Mouse (Mus musculus): Measurements from ENCODE around the gene Cyb5b. TPM values are rescaled to one million over a fixed set of nuclear protein-coding genes. Genes with fewer than 3 reads are reported as not detected.
"Not testable (repeated sequence)": the region's sequence is repeated elsewhere in the genome, so short reads cannot be mapped to it uniquely, and the experiment has no call there.

Gene Cyb5b
- polyA plus RNA-seq, 1 experiment from 2014 or later, result 96.6 TPM

DNA sequence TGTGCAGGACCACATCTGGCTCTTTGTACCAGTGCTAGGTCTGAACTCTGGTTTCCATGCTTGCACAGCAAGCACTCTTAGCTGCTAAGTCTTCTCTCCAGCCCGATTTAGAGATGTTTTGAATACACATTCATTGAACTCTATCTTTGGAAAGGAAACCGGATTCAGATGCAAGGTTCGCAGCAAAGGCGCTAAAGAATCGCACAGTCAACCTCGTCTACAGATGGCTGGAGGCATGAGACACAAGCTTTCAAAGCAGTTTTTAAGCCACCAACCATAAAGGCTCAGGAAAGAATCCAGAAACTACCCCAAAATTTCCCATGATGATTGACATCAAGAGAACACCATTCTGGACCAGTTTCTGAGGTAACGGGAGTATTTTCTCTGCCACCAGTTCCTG is 61.6 kb downstream of the Cyb5b start:
- no peaks in the 10 kb centered on the region for H3K9me3 ChIP-seq
- no peaks in the 10 kb centered on the region for H3K36me3 ChIP-seq
- WGBS, result 93% methylated on average over 7 of the region's 7 CpGs
- H3K27me3 ChIP-seq, result no peaks in the 10 kb centered on the region
- H3K9ac ChIP-seq (replicated peaks), result no peak overlapping the region
- no peaks in the 10 kb centered on the region for H3K4me1 ChIP-seq (replicated peaks)
- no peak overlapping the region for H3K27ac ChIP-seq
- H3K4me3 ChIP-seq (replicated peaks), result no peak overlapping the region
- H3K4me2 ChIP-seq, result no peak overlapping the region
- no peak for ATAC-seq (ENCODE audit: insufficient number of reproducible peaks, insufficient read depth, low FRiP score, low TSS enrichment, low read depth)

DNA sequence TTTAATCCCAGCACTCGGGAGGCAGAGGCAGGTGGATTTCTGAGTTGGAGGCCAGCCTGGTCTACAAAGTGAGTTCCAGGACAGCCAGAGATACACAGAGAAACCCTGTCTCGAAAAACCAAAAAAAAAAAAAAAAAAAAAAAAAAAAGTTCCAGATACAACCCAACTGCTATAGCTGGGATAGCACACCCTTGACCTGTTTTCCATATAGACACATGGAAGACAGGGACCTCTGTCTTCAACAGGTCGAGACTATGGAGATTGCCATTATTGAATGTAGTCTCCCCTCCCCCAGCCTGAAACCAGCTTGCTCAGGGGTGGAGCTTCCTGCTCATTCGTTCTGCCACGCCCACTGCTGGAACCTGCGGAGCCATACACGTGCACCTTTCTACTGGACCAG is 66.8 kb downstream of the Cyb5b start:
- H3K4me3 ChIP-seq (replicated peaks); H3K27ac ChIP-seq; ATAC-seq (ENCODE audit: insufficient number of reproducible peaks, insufficient read depth, low FRiP score, low TSS enrichment, low read depth); H3K4me2 ChIP-seq; H3K9ac ChIP-seq (replicated peaks); H3K36me3 ChIP-seq; H3K4me1 ChIP-seq (replicated peaks); H3K9me3 ChIP-seq; H3K27me3 ChIP-seq: not testable (repeated sequence)
- WGBS, result 71% methylated on average over 7 of the region's 7 CpGs

DNA sequence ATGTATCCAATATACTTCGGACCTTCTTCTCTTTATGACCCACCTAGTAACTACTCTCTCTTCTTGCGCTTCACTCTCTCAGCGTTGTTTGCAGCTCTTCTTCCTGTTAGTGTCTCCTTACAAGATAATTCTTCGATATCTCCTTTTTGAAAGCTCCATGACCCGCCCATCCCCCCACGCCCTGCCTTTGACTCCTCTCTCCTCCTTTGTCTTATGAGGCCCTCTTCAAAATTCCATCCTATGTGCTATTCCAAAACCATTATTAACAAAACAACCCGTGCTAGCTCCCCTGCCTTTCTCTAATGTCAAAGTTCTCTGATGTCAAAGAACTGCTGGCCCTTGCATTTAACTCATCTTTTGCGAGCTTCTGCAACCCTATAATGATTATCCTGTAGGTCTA is 67.7 kb downstream of the Cyb5b start:
- H3K4me2 ChIP-seq, result no peak overlapping the region
- no peaks in the 10 kb centered on the region for H3K27me3 ChIP-seq
- 89% methylated on average over 8 of the region's 8 CpGs for WGBS
- ATAC-seq (ENCODE audit: insufficient number of reproducible peaks, insufficient read depth, low FRiP score, low TSS enrichment, low read depth), result no peak
- no peaks in the 10 kb centered on the region for H3K36me3 ChIP-seq
- H3K4me1 ChIP-seq (replicated peaks), result peaks cover 7% of the 10 kb centered on the region; the same call in 1 of the 2 replicates
- H3K9me3 ChIP-seq, result no peaks in the 10 kb centered on the region
- no peak overlapping the region for H3K9ac ChIP-seq (replicated peaks)
- H3K27ac ChIP-seq, result no peak overlapping the region
- no peak overlapping the region for H3K4me3 ChIP-seq (replicated peaks)

DNA sequence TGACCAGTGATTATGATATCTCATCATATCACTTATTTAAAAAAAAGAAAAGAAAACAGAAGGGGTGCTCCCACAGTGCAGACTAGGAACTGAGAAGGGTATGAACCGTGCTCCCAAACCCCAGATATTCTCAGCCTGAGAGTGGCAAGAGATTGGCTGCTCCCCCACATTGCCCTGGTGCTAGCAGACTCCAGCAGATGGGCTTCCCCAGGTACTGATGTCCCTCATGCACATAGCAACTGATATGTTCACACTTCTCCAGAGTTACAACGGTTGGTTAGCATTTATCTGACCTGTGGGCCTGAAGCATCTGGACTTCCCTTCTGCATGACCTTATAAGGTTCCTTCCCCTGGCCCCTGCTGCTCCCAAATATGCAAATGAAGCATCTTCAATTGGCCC is 68.6 kb downstream of the Cyb5b start:
- H3K4me1 ChIP-seq (replicated peaks), result peaks cover 7% of the 10 kb centered on the region; the same call in 1 of the 2 replicates
- no peaks in the 10 kb centered on the region for H3K36me3 ChIP-seq
- no peaks in the 10 kb centered on the region for H3K27me3 ChIP-seq
- H3K9ac ChIP-seq (replicated peaks), result no peak overlapping the region
- no peak for ATAC-seq (ENCODE audit: insufficient number of reproducible peaks, insufficient read depth, low FRiP score, low TSS enrichment, low read depth)
- no peak overlapping the region for H3K4me3 ChIP-seq (replicated peaks)
- H3K9me3 ChIP-seq, result no peaks in the 10 kb centered on the region
- no peak overlapping the region for H3K27ac ChIP-seq
- no peak overlapping the region for H3K4me2 ChIP-seq
- WGBS, result 76% methylated on average over 2 of the region's 2 CpGs

DNA sequence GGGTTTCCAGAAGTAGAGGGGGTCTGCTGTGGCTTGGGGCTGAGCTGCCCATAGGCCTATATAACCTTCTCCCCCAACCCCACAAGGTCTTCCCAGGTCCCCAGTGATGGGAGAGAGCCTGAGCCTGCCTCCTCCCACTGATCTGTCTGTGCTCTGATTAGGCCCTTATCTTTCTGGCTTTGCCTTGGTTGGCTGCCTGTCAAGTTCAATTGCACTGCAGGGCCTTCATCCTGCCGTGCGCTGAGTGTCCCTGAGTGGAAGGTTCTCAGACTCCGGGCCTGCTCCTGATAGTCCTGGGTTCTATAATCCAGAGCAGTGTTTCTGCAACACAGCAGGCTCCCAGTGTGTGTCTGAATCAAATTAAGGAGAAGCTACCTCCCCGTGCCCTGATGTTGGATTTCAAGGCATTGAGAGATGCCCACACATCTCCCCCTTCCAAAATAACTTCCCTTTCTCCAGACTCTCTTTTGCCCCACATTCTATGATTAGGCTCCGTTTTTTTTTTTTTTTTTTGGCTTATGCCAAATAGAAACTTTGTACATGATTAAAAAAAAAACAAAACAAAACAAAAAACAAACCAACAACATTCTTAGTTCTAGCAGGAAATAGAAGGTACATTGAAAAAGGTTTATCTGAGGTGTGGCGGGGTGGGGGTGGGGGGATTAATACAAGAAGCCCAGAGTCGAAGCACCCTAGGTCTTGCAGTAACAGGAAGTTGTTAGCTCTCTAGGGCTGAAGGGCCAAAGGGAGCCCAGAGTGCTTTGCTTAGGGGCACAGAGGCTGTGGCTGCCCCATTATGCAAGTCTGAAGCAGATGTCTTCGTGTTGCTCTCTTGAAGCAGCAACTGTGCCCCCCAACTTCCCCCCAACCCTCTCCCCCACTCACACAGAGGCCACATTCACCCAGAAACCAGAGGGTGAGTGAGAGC is 71.7 kb downstream of the Cyb5b start:
- no peak for ATAC-seq (ENCODE audit: insufficient number of reproducible peaks, insufficient read depth, low FRiP score, low TSS enrichment, low read depth)
- Histone ChIP-seq H3K27ac (peak overlapping the region; percentile 29; the same call in 1 of the 2 replicates), H3K4me1 (replicated peaks) (peaks cover 7% of the 10 kb centered on the region; the same call in 1 of the 2 replicates), H3K4me3 (replicated peaks) (no peak overlapping the region), H3K27me3 (no peaks in the 10 kb centered on the region), H3K9me3 (0 out of 2 replicates have a peak, but pooled peaks cover 4% of the 10 kb centered on the region), H3K36me3 (no peaks in the 10 kb centered on the region), H3K4me2 (no peak overlapping the region), H3K9ac (replicated peaks) (no peak overlapping the region)
- WGBS, result 36% methylated on average over 8 of the region's 8 CpGs

DNA sequence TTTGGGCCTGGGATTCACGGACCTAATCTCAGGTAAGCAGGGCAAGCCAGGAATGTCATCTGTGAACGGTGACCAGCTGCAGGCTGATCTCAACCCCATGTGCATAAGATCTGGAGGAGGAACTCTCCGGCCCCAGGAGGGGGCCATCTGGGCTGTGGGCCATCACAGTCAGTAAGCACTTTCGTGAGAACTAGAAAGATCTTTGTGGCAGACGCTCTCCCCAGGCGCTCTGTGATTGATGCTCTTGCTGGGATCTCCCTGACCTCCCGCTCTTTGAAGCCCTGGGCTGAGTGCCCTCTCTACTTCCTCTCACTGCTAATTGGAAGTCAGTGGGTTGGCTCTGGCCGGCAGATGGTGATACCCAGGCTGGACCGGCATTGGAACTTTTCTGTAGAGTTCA is 75.7 kb downstream of the Cyb5b start:
- no peak overlapping the region for H3K4me3 ChIP-seq (replicated peaks)
- no peak overlapping the region for H3K27ac ChIP-seq
- H3K4me2 ChIP-seq, result no peak overlapping the region
- H3K9ac ChIP-seq (replicated peaks), result no peak overlapping the region
- no peaks in the 10 kb centered on the region for H3K36me3 ChIP-seq
- H3K27me3 ChIP-seq, result no peaks in the 10 kb centered on the region
- H3K4me1 ChIP-seq (replicated peaks), result peaks cover 7% of the 10 kb centered on the region; the same call in 1 of the 2 replicates
- WGBS, result 10% methylated on average over 9 of the region's 9 CpGs
- ATAC-seq (ENCODE audit: insufficient number of reproducible peaks, insufficient read depth, low FRiP score, low TSS enrichment, low read depth), result no peak
- H3K9me3 ChIP-seq, result 0 out of 2 replicates have a peak, but pooled peaks cover 4% of the 10 kb centered on the region

DNA sequence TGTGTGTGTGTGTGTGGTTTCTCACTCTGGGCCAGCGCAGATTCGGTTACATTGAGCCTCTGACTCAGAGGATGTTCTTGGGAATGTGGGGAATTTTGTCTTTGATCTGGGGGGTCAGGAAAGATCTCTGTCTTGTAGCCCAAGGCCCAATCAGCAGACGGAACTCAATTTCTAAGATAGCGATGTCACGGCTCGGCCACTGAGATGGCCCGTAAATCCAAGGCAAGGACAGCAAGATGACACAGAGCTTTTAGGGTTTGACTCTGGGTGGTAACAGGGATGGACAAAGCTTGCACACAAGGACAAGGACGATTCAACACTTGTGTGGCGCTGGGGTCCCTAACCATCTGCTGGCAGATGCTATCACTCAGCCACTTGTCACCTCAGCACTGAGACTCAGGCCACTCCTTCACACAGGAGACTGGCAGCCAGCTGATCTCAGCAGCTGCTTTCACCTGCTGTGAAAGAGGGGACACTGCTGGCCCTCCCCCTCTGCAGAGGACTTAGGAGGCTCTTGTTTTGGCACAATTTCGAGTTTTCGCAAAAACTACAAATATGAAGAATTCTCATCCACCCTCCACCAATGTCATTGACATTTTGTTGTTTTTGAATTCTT is 76.7 kb downstream of the Cyb5b start:
- no peaks in the 10 kb centered on the region for H3K27me3 ChIP-seq
- 30% methylated on average over 11 of the region's 11 CpGs for WGBS
- H3K4me3 ChIP-seq (replicated peaks), result no peak overlapping the region
- no peak overlapping the region for H3K27ac ChIP-seq
- H3K9me3 ChIP-seq, result 0 out of 2 replicates have a peak, but pooled peaks cover 4% of the 10 kb centered on the region
- H3K36me3 ChIP-seq, result no peaks in the 10 kb centered on the region
- H3K4me2 ChIP-seq, result no peak overlapping the region
- peaks cover 4% of the 10 kb centered on the region; the same call in 1 of the 2 replicates for H3K4me1 ChIP-seq (replicated peaks)
- H3K9ac ChIP-seq (replicated peaks), result no peak overlapping the region
- ATAC-seq (ENCODE audit: insufficient number of reproducible peaks, insufficient read depth, low FRiP score, low TSS enrichment, low read depth), result no peak

DNA sequence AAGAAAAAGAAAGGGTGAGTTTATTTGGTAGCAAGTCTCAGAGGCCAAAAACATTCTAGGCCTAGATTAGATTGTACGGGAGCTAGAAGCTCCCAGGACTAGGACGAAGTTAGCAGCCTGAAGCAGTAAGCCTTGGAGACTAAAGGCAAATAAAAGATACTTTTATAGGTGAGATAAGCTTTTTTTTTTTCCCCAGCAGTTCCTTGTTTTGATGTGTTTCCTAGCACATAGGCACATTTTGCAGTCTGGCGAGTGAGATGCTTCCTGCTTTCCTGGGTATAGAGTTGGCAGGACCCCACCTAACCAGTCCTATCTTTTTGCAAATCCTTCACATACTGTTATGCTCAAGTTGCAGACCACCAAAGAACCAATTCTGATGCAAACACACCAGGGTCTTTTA is 82.8 kb downstream of the Cyb5b start:
- no peak overlapping the region for H3K9ac ChIP-seq (replicated peaks)
- no peaks in the 10 kb centered on the region for H3K4me1 ChIP-seq (replicated peaks)
- 90% methylated on average over 3 of the region's 3 CpGs for WGBS
- H3K27me3 ChIP-seq, result no peaks in the 10 kb centered on the region
- no peak overlapping the region for H3K4me3 ChIP-seq (replicated peaks)
- ATAC-seq (ENCODE audit: insufficient number of reproducible peaks, insufficient read depth, low FRiP score, low TSS enrichment, low read depth), result no peak
- peaks cover 6% of the 10 kb centered on the region; the same call in 1 of the 2 replicates for H3K9me3 ChIP-seq
- H3K27ac ChIP-seq, result no peak overlapping the region
- H3K4me2 ChIP-seq, result no peak overlapping the region
- no peaks in the 10 kb centered on the region for H3K36me3 ChIP-seq

DNA sequence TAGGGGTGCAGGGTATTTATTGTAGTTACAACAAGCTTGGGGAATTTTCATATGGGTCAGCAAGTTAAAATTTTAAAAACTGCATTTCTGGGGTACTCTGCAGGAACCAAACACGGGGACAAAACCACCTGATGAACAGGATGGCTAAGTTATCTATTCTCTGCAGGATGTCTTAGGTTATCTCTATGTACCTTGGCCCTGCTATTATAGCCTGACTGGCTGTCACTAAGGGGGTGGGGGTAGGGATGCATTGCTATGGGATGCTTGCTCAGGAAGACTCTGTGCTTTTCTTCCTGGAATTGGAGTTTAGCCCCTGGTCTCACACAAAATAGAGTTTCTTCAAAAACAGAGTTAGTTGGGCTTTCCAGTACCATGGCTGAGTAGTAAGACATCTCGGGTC is 83.3 kb downstream of the Cyb5b start:
- Histone ChIP-seq H3K4me3 (replicated peaks) (no peak overlapping the region), H3K4me2 (no peak overlapping the region), H3K27me3 (no peaks in the 10 kb centered on the region), H3K4me1 (replicated peaks) (no peaks in the 10 kb centered on the region), H3K36me3 (no peaks in the 10 kb centered on the region), H3K9me3 (peaks cover 6% of the 10 kb centered on the region; the same call in 1 of the 2 replicates), H3K9ac (replicated peaks) (no peak overlapping the region), H3K27ac (no peak overlapping the region)
- ATAC-seq (ENCODE audit: insufficient number of reproducible peaks, insufficient read depth, low FRiP score, low TSS enrichment, low read depth), result no peak
- 81% methylated on average over 2 of the region's 2 CpGs for WGBS
